Mouse (Mus musculus) thymus, adult 2 months (tissue): ENCODE results near the gene Cradd. TPM values are rescaled to one million over a fixed set of nuclear protein-coding genes. Genes with fewer than 3 reads are reported as not detected.

Experiments used
- DNase-seq: peaks from one replicate; pipeline ENCODE4 v3.0.0; 2021
- H3K27ac ChIP-seq: fragments of 200-500 bp; 2 replicates; pipeline ENCODE4 v1.5.1; 2012; ENCODE audit warnings: low read length, control low read depth; ENCODE audit not compliant: control insufficient read depth, insufficient read depth
- H3K27me3 ChIP-seq: fragments of 200-500 bp; 2 replicates; pipeline ENCODE4 v1.6.1; 2012; ENCODE audit warnings: mild to moderate bottlenecking, low read length, moderate library complexity, mixed read lengths; ENCODE audit not compliant: control insufficient read depth, insufficient read depth
- H3K36me3 ChIP-seq: fragments of 200-500 bp; 2 replicates; pipeline ENCODE4 v1.6.1; 2012; ENCODE audit warnings: mild to moderate bottlenecking, low read length, moderate library complexity; ENCODE audit not compliant: control insufficient read depth, insufficient read depth
- H3K4me1 ChIP-seq: fragments of 200-500 bp; replicated peaks from 2 replicates; pipeline ENCODE4 v1.6.1; 2012; ENCODE audit warnings: low read length; ENCODE audit not compliant: control insufficient read depth, insufficient read depth
- H3K4me3 ChIP-seq: fragments of 200-500 bp; 2 replicates; pipeline ENCODE4 v1.5.1; 2012; ENCODE audit warnings: mild to moderate bottlenecking, low read length, control low read depth, moderate library complexity; ENCODE audit not compliant: control insufficient read depth, insufficient read depth
- CTCF ChIP-seq: fragments of 200-500 bp; IDR thresholded peaks from 2 replicates; pipeline ENCODE4 v1.5.1; 2012; ENCODE audit warnings: mild to moderate bottlenecking, control low read depth, low read length, moderate library complexity, borderline replicate concordance; ENCODE audit not compliant: control insufficient read depth, poor library complexity, insufficient read depth; ENCODE audit errors: extremely low read depth
- POLR2A ChIP-seq: fragments of 200-500 bp; IDR thresholded peaks from 2 replicates; pipeline ENCODE4 v1.6.1; 2012; ENCODE audit warnings: mild to moderate bottlenecking, low read length, control low read depth, moderate library complexity; ENCODE audit not compliant: control insufficient read depth, poor library complexity, insufficient read depth; ENCODE audit errors: extremely low read depth
- WGBS: fragments of 180-500 bp; shearing (Covaris S2); methylation state at CpG from one replicate; pipeline ENCODE4 v1.1.7; 2018; 5-methylcytosine and 5-hydroxymethylcytosine counted together
- polyA plus RNA-seq: library from polyadenylated mRNA; depleted of rRNA; stranded (reverse); fragments of >200 nt; gene quantifications from 2 replicates; pipeline ENCODE4 v1.2.3, GENCODE M21; 2012

Gene Cradd
- polyA plus RNA-seq, 1 experiment, result 15.8 TPM

GRCm38 (mm10) chr10:95182405-95182804 is 141.5 kb downstream of the Cradd start:
- H3K4me3 ChIP-seq, result no peak overlapping the region
- H3K4me1 ChIP-seq, result peaks cover 3% of the 10 kb centered on the region
- DNase-seq, result no peak
- 75% methylated on average over 4 of the region's 4 CpGs for WGBS
- TF ChIP-seq CTCF, result no peak
- no peak for TF ChIP-seq POLR2A
- H3K27ac ChIP-seq, result no peak overlapping the region
- H3K36me3 ChIP-seq, result no peaks in the 10 kb centered on the region
- H3K27me3 ChIP-seq, result no peaks in the 10 kb centered on the region

- WGBS, result 49% methylated on average over 10 of the region's 10 CpGs
- Histone ChIP-seq H3K27me3 (no peaks in the 10 kb centered on the region), H3K4me3 (no peak overlapping the region), H3K4me1 (peaks cover 3% of the 10 kb centered on the region), H3K36me3 (no peaks in the 10 kb centered on the region), H3K27ac (no peak overlapping the region)
- TF ChIP-seq CTCF (no peak), POLR2A (no peak)
- DNase-seq, result no peak
These were observed 142.4 kb downstream of the Cradd start for GRCm38 (mm10) chr10:95181553-95181952.

GRCm38 (mm10) chr10:95180900-95181299 is 143.0 kb downstream of the Cradd start:
- 59% methylated on average over 3 of the region's 3 CpGs for WGBS
- H3K27me3 ChIP-seq, result no peaks in the 10 kb centered on the region
- DNase-seq, result no peak
- peaks cover 3% of the 10 kb centered on the region for H3K4me1 ChIP-seq
- no peaks in the 10 kb centered on the region for H3K36me3 ChIP-seq
- H3K4me3 ChIP-seq, result no peak overlapping the region
- H3K27ac ChIP-seq, result no peak overlapping the region
- TF ChIP-seq POLR2A (no peak), CTCF (no peak)

GRCm38 (mm10) chr10:95180177-95180576 is 143.8 kb downstream of the Cradd start:
- TF ChIP-seq POLR2A (no peak), CTCF (no peak)
- Histone ChIP-seq H3K36me3 (no peaks in the 10 kb centered on the region), H3K4me3 (no peak overlapping the region), H3K27me3 (no peaks in the 10 kb centered on the region), H3K4me1 (peaks cover 3% of the 10 kb centered on the region), H3K27ac (no peak overlapping the region)
- 15% methylated on average over 8 of the region's 8 CpGs for WGBS
- no peak for DNase-seq

- Histone ChIP-seq H3K27me3 (no peaks in the 10 kb centered on the region), H3K4me3 (no peak overlapping the region), H3K36me3 (no peaks in the 10 kb centered on the region), H3K27ac (no peak overlapping the region), H3K4me1 (peaks cover 3% of the 10 kb centered on the region)
- no peak for DNase-seq
- 4% methylated on average over 4 of the region's 4 CpGs for WGBS
- no peak for TF ChIP-seq CTCF
- TF ChIP-seq POLR2A, result no peak
These were observed 145.1 kb downstream of the Cradd start for GRCm38 (mm10) chr10:95178785-95179184.

GRCm38 (mm10) chr10:95175423-95176120 is 148.4 kb downstream of the Cradd start:
- Histone ChIP-seq H3K27me3 (no peaks in the 10 kb centered on the region), H3K4me3 (no peak overlapping the region), H3K4me1 (peaks cover 3% of the 10 kb centered on the region), H3K36me3 (no peaks in the 10 kb centered on the region), H3K27ac (no peak overlapping the region)
- DNase-seq, result no peak
- WGBS, result 94% methylated on average over 26 of the region's 26 CpGs
- TF ChIP-seq CTCF (no peak), POLR2A (no peak)

- H3K4me1 ChIP-seq, result no peaks in the 10 kb centered on the region; the same call in 1 of the 2 replicates
- no peak overlapping the region for H3K4me3 ChIP-seq
- H3K36me3 ChIP-seq, result no peaks in the 10 kb centered on the region
- no peak overlapping the region for H3K27ac ChIP-seq
- no peaks in the 10 kb centered on the region for H3K27me3 ChIP-seq
- WGBS, result 94% methylated on average over 6 of the region's 6 CpGs
- TF ChIP-seq POLR2A, result no peak
- no peak for TF ChIP-seq CTCF
- no peak for DNase-seq
These were observed 149.7 kb downstream of the Cradd start for GRCm38 (mm10) chr10:95174260-95174659.
